Mouse (Mus musculus) thymus, postnatal 10 days (tissue): ENCODE data around the gene Mrgpra9.
A peak's percentile ranks its signal among the peaks of the same experiment; 100 is the strongest.
"Not testable (repeated sequence)": the region's sequence is repeated elsewhere in the genome, so short reads cannot be mapped to it uniquely, and the experiment has no call there.

Experiments
- DNase-seq, 2 experiments: peaks; one replicate each; pipeline ENCODE4 v3.0.0; 2021; ENCODE audit warnings: low spot score in 2 of 2

The Mrgpra9 gene

GRCm38 (mm10) chr7:47252770-47253169, at the start of gene Mrgpra9:
Mrgpra9 (minus strand) TSS chr7:47252848.
- no peak for DNase-seq

- DNase-seq: not testable (repeated sequence)
These were observed 47.0 kb upstream of the Mrgpra9 start for GRCm38 (mm10) chr7:47299612-47300011.

GRCm38 (mm10) chr7:47271547-47271946, 18.9 kb upstream of the Mrgpra9 start:
- DNase-seq: not testable (repeated sequence)

- DNase-seq: peak; percentile 9 to 43
These were observed 8.0 kb downstream of the Mrgpra9 start for GRCm38 (mm10) chr7:47244658-47245057.

- no peak for DNase-seq
These were observed 47.8 kb downstream of the Mrgpra9 start, which contains the start of gene Mrgpra6 for GRCm38 (mm10) chr7:47204830-47205229. Mrgpra6 (minus strand) TSS chr7:47204920.

- DNase-seq: no peak
These were observed 57.4 kb downstream of the Mrgpra9 start for GRCm38 (mm10) chr7:47195271-47195670.
